Mouse (Mus musculus) cerebellum, adult (tissue): ENCODE measurements around the gene Lrrc58.

Experiments used
- ATAC-seq: cut with Nextera tagmentation; 2 replicates; pipeline ENCODE4 v1.9.2; 2017; ENCODE audit warnings: mild to moderate bottlenecking, moderate library complexity, mixed read lengths; ENCODE audit not compliant: insufficient number of reproducible peaks, low FRiP score, low TSS enrichment

The Lrrc58 gene

DNA sequence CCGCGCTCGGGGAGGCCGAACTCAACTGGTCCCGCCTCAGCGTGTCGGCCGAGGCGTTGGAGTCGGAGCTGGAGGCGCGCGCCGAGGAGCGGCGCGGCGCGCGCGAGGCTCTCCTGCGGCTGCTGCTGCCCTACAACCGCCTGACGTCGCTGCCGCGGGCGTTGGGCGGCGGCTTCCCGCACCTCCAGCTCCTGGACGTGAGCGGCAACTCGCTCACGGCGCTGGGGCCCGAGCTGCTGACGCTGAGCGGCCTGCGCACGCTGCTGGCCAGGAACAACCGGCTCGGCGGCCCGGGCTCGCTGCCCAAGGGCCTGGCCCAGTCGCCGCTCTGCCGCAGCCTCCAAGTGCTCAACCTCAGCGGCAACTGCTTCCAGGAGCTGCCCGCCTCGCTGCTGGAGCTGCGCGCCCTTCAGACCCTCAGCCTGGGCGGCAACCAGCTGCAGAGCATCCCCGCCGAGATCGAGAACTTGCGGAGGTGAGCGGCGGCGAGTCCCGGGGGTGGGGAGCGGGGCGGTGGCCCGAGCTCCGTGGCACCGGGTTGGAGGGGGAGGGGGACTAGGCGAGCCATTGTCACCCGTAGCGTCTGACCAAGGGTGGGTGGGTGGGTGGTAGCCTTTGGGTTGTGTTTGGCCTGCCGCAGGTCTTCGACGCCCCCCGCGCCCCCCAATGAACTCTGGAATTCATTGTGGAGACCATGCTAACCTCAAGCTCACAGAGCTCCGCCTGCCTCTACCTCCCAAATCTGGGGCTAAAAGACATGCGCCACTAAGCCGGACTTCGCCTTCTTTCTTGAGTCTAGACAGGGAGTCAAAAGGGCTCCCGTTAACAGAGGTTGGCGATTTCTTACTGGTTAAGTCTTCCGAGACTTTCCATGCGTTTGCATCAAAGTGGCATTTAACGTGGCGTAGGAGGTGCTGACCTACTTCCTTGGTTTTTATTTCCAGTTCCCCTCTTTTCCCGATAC lies 599 bp downstream of the Lrrc58 start:
- peak; percentile 75 for ATAC-seq

DNA sequence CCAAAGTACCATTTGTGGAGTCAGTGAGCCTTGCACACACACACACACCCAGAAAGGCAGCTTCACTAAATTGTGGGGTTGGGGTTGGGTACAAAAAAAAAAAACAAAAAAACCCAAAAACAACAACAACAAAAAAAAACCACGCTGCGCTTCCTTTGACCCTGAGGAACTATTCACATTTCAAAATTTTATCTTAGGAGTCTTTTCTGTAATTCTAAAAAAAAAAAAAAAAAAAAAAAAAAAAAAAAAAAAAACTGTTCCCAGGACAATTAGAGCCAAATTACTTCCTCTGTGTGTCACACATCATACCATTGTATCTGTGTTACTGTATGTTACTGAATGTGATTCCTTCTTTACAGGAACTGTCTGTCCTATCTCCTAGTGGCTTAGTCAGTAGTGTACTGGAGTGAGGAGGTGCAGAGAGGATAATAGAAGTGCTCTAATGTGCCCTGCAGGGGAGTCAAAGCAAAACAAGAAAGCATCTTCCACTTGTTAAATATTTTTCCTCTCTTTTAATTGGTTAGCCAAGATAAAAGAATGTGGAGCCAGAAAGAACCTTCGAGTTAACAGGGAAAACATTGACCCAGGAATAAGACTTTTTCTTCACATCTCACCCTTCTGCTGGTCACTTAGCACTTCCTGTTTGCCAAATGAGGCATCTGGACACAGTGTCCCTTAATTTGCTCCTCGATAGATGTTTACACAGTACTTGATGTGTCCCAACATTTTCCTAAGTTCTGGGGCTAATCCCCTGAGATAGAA lies 1.5 kb downstream of the Lrrc58 start:
- ATAC-seq: no peak

DNA sequence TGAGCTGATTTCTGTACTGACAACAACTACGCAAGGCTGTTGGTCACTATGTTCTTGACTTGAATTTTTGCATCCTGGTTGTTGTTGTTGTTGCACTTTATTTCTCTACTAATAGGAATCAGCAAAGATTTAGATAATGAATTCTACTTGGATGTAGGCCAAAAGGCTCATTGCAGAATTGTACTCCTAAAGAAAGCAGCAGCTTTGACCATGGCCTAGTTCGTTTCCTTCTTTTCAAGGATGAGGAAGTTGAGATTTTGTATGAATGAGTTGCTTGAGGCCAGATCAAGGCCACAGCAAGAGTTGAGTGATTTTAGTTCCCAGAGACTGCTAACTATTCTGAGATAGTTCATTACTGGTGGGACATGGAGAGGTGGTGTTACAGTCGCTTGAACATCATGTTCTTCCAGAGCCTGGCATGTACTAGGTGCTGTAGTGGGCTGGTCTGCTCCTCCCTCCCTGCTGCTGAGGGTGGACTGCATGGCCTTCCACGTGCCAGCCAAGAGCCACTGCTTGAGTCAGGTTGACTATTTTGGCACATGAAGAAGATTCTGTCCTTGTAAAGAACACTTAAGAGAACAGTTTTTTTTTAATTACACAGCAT lies 3.0 kb downstream of the Lrrc58 start:
- no peak for ATAC-seq

DNA sequence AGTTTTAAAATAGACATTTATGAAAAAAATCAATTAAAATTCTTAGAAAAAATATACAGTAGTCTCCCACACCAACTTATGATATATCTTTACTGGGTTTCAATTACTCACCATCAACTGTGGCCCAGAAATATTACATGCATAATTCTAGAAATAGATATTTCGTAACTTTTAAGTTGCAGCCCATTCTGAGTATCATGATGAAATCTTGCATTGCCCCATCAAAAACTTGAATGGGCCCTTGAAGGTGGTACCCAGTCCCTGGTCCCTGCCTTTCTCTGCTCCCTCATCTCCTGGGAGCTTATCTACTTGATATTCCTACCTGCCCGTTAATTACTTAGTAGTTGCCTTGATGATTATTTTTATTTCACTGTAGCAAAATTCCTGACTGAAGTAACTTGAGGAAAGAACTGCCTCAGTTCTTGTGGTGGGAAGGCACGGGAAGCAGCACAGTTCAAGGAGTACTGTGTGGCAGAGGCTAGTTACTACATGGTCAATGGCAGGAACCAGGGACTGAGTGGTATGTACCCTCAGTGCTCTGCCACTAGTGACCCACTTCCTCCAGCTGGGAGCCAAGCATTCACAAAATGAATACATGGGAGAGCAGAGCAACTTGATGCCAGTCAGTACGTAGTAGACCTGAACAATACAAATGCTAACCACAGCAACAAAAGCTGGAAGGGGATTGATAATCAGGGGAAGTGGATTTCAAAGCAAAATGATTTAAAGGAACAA lies 6.5 kb downstream of the Lrrc58 start:
- no peak for ATAC-seq

DNA sequence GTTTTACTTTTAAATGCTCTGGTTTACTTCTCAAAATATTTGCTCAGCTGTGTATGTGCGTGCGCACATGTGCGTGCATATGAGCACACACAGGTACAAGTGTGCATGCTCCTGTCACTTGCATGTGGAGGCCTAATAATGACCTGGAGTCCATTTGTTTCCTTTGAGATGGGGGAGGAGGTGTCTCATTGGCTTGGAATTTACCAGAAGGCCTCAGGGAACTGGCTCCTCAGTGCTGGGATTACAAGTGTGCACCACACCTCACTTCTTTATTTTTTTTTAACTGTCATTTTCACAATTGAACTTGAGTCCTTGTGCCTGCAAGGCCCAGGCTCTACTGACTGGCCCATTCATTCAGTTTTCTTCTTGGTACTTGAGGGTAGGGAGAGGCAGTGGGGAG lies 9.2 kb downstream of the Lrrc58 start:
- no peak for ATAC-seq

DNA sequence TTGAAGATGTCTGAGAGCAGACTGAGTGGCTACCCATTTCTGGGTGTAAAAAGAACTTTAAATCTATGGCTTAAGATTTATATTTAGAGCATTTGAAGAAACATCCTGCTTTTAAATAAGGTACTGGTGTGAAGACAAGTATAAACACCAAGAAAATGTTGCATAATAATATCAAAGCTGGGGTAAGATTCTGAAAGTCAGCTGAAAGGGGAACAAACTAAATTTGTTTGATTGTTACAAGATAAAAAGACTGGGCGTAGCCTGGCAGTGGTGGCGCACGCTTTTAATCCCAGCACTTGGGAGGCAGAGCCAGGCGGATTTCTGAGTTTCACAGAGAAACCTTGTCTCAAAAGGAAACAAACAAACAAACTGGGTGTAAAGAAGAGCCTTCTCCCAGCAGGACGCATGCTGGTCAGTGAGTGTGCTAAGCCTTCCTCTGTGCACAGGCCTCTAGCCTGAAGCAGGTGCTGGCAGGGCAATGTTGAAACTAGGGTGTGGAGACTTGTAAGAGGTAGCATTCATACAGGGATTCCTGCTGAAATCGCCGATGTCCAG lies 10.8 kb downstream of the Lrrc58 start:
- ATAC-seq: no peak

DNA sequence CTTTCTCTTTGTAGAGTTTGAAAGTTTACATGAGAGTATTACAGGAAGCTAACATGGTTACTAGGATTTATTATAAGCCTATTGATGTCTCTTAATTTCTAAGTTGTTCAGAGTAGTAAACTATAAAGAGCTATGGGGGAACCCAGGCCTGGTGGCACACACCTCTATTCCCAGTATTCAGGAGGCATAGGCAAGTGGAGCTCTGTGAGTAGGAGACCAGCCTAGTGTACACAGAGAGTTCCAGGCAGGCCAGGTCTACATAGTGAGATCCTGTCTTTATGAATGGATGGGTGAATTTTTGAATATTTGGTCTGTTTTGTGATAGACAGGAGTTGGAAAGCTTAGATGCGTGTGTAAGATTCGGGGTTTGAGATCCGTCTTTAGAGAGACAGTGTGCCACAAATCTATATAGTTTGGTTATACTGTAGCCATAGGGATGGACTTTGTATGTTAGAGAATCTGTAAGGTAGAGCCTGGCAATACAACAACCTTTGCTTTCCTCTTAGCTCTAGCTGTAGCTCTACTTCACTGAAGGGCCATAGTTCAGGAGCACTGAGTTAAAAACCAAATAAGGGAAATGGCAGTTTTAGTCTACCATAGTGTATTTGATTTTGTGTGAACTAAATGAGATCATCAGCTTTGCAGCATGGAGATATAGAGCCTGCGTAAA lies 11.7 kb downstream of the Lrrc58 start:
- no peak for ATAC-seq

DNA sequence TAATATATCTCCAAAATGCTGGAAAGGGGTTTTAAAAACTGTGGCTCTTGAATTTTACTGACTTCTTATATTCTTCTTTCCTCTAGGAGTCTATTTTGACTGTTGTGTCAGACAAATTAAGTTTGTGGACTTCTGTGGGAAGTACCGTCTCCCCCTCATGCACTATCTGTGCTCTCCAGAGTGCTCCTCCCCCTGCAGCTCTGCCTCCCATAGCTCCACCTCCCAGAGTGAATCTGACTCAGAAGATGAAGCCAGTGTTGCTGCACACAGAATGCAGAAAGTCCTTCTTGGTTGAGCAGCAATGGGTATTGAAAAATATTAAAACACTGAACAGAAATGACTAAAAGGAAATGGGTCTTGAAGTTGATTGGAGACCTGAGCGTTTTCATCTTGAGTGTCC lies 13.0 kb downstream of the Lrrc58 start:
- no peak for ATAC-seq

DNA sequence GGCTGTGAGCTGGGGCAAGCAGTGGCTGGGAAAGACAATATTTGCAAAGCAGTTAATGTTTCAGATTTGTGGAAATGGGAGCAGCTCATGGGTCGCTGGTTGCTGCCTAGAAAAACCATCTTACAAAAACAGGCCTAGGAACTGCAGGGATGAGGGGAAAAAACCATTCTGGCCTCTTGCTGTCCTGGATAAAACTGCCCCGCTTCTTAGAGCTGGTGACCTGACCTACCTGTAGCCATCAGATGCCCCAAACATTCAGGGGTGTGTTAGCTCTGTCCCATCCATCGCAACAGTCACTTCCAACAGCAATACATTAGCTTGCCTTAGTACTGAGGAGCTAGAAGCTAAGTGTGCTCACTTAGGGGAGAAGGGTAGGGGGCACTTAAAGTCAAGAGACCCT lies 20.8 kb downstream of the Lrrc58 start:
- no peak for ATAC-seq

DNA sequence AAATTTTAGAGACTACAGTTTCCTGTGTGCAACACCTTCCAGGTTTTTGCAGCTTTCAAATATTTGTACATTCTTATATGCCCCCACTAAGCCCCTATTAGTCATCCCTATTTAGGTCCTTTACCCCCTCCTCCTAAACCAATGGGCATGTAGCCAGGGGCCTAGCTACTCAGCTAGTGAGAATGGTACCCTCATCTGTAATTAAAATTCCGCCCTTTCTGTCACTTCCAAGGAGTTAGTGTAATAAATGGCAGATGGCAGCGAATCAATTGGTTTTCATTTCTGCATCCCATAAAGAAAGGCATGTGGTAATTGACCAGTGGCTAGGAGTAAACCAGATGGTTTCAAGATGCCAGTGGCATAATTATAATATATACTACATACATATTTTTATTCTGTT lies 24.5 kb downstream of the Lrrc58 start:
- no peak for ATAC-seq

DNA sequence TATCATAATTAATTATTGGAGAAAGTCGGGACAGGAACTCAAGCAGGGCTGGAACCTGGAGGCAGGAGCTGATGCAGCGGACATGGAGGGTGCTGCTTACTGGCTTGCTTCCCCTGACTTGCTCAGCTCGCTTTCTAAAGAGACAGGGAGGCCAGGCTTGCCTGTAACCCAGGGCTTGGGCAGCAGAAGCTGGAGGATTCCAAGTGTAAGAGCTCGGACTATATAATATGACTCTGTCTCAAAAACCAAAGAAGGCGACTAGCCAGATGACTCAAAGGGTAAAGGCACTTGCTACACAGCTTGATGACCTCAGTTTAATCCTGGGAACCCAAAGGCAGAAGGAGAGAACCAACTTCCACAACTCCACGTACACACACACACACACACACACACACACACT lies 25.2 kb downstream of the Lrrc58 start:
- ATAC-seq: no peak

DNA sequence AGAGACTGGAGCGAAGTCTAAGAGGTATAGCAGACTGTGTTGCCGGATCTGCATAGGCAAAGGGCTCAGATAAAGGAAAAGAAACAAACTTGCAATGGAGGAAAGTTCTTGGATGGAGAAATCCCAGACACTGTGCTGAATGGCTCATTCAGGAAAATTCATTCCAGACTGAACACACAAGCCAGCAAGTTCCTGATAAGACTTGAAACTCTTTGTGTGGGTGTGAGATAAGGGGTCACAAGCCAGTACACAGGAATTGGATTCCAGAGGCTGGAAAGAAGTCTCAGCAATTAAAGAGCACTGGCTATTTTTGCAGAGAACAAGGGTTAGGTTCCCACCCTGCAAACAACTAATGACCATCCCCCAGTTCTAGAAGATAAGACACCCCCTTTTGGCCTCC lies 25.8 kb downstream of the Lrrc58 start:
- no peak for ATAC-seq

DNA sequence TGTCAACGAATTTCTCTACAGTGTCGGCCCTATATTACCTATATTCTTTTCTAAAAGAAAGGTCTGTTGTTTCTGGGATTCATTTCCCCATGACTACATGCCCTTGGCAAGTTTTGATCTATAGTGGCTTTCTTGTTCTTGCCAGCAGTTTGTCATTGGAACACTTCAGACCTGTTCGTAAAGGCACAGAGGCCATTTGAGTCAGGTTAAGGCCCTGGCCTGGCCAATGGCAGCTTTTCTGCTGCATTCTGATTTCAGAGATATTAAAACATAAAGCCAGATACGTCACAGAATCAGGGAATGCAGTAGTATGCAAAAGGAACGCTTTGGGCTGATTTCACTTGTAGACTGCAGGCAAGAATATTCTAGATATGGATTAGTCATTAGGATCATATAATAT lies 30.6 kb downstream of the Lrrc58 start:
- ATAC-seq: no peak

DNA sequence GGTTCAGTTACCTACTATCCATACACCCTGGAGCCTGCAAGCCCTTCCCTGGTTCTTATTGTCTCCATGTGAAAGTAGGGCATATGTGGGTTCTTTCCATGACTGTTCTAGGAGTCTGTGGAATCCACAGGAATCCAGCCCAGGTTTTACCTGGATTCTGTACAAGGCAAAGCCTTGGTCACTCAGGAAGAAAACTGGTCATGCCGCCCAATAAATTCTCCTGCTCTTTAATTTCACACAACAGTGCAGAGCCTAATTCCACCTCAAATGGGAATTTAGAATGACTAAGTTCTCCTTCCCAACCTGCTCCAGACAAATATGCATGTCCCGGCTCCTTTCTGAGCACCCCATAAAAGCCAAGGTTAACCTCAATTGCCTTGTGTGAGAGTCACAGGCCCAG lies 31.2 kb downstream of the Lrrc58 start:
- ATAC-seq: no peak

DNA sequence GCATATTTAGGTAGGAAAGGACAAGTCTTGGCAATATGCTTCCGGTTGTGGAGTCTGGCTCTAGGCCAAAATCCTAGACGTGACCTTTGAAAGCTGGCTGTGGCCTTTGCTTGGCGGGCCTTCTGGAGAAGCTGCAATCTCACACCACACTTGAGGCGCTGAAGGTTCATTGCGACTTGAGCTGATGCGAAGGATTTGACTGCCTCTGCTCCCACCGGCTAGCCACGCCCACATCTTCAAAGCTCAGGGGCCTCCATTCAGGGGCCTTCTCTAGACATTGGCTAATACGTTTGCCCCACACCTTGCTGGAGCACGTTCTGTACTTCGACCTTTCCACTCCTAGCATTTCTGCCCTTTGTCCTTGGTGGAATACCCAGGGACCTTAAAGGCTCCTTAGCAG lies 33.1 kb downstream of the Lrrc58 start:
- ATAC-seq: no peak

DNA sequence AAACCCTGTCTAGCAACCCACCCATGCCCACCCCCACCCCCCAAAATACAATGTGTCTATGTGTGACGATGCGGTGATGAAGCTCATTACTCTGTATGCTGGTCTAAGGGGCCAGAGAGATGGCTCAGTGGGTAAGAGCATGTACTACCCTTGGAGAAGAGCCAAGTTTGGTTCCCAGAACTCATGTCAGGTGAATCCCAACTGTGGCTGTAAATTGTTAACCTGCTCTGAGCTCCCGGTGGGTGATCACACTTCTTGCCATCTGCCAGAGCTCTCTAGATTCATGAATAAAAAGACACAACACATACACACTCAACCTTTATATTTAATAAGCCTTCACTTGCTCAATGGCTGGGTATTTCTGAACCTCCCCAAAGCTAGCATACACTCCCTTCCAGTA lies 38.3 kb downstream of the Lrrc58 start:
- ATAC-seq: no peak

DNA sequence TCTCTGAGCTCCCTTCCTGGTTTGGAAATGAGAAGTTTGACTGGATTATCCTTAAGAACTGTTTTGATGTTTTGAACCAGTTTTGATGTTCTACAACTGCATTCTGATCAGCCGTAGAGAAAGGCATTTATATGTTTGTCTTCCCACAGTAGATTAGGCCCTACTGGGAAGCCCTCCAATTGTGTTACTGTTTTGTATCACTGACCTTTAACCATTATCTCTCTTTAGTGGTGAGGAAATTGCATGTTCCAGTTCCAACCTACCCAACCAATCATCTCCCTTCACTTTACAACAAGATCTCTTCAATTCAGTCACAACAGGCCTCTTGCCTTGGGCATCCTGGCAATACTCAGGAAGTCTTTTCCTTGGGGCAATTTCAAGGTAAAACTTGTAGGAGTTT lies 42.9 kb downstream of the Lrrc58 start:
- no peak for ATAC-seq

DNA sequence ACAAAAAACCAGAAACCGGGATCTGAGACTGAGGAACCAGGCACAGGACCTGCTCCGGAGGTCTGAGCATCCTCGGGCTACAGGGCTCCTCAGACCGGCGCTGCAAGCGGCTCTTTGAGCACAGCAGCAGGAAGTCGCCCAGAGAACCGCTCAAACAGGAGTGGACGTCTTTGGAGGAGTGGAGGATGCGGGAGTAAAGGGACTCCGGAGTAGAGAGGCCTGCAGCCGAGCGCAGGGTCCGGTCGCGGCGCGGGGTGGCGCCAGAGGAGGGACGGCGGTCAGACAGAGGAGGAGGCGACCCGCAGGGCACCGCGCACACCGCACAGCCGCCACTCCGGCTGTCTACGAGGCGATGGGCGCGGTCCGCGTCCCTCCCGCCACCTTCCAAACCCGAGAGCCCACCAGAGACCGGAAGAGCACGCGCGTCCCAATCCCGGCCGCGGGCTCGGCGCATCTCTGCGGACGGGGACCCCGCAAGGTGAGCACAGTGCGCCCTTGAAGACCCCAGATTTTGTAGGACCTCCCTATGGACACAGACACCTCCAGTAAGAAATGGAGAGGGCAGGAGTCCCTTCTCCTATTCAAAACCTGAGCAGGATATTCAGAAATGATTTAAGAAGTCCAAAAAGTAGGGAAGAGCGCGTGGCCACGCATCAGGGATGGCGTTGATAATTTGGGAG lies 48.1 kb downstream of the Lrrc58 start, which contains the start of gene Gpr156:
Gene Gpr156 (plus strand): TSS at position 359 of the 680 bp plus-strand sequence.
- 0 out of 2 replicates have a peak, but pooled peaks have one; percentile 61 for ATAC-seq

DNA sequence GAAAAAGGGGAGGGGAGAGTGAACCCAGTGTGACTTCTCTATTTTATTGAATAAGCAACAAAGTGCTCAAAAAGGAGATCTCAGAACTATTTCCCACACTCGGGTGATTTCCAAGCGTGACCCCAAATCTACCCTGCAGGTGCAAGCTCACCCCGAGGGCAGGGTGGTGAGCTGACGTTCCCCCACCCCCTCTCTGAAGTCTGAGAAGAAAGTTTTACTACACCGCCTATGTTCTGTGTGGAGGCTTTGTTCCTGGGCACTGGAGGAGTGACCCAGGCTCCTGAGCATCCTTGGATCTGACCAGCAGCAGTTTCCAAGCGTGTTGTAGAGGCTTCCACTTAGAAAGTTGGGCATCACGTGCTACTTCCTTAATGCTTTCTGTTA lies 48.6 kb downstream of the Lrrc58 start:
- ATAC-seq: no peak
